Mouse (Mus musculus): Measurements from ENCODE around the gene Ror2.
A peak's percentile ranks its signal among the peaks of the same experiment; 100 is the strongest.

The Ror2 gene

GRCm38 (mm10) chr13:53119586-53120426 is 166.1 kb downstream of the Ror2 start:
- peak; percentile 76 to 86 for DNase-seq

- peak in 1 of 2 experiments; percentile 15 for DNase-seq
Observed at GRCm38 (mm10) chr13:53118398-53118797, 167.5 kb downstream of the Ror2 start.

- DNase-seq, result no peak
Observed at GRCm38 (mm10) chr13:53117921-53118320, 168.0 kb downstream of the Ror2 start.

- no peak for DNase-seq
Observed at GRCm38 (mm10) chr13:53110249-53110578, 175.7 kb downstream of the Ror2 start.

GRCm38 (mm10) chr13:53109560-53110248 is 176.2 kb downstream of the Ror2 start:
- DNase-seq, result peak; percentile 92 to 94

- DNase-seq, result no peak
Observed at GRCm38 (mm10) chr13:53106676-53107075, 179.2 kb downstream of the Ror2 start.

- DNase-seq, result no peak
Observed at GRCm38 (mm10) chr13:53099771-53100682, 185.9 kb downstream of the Ror2 start.

GRCm38 (mm10) chr13:53096615-53097014 is 189.3 kb downstream of the Ror2 start:
- DNase-seq, result peak; percentile 66 to 79

GRCm38 (mm10) chr13:53095222-53095621 is 190.7 kb downstream of the Ror2 start:
- no peak for DNase-seq

- no peak for DNase-seq
Observed at GRCm38 (mm10) chr13:53094658-53095057, 191.3 kb downstream of the Ror2 start.

- no peak for DNase-seq
Observed at GRCm38 (mm10) chr13:53093407-53093806, 192.5 kb downstream of the Ror2 start.

- DNase-seq, result no peak
Observed at GRCm38 (mm10) chr13:53086552-53087282, 199.2 kb downstream of the Ror2 start.

GRCm38 (mm10) chr13:53081846-53082245 is 204.1 kb downstream of the Ror2 start:
- DNase-seq, result no peak

GRCm38 (mm10) chr13:53077732-53078345 is 208.1 kb downstream of the Ror2 start:
- no peak for DNase-seq

- no peak for DNase-seq
Observed at GRCm38 (mm10) chr13:53075006-53075405, 210.9 kb downstream of the Ror2 start.

- DNase-seq, result no peak
Observed at GRCm38 (mm10) chr13:53069076-53069690, 216.7 kb downstream of the Ror2 start.

GRCm38 (mm10) chr13:53068461-53068860 is 217.5 kb downstream of the Ror2 start:
- no peak for DNase-seq

- DNase-seq, result peak; percentile 18 to 46
Observed at GRCm38 (mm10) chr13:53067949-53068348, 218.0 kb downstream of the Ror2 start.

GRCm38 (mm10) chr13:53065122-53065521 is 220.8 kb downstream of the Ror2 start:
- DNase-seq, result peak in 1 of 2 experiments; percentile 10

- DNase-seq, result no peak
Observed at GRCm38 (mm10) chr13:53064681-53065080, 221.2 kb downstream of the Ror2 start.

All from lung, postnatal 4 days (tissue).